28 mouse cellular contexts compared by ENCODE assay signal in genomic region chr14:56186521-56186920, GRCm38 (mm10). TPM values are rescaled to one million over a fixed set of nuclear protein-coding genes. Genes with fewer than 3 reads are reported as not detected.
"Had no signal": no experiment of that assay in that cellular context is flagged by ENCODE, and none has a peak within 500 bp of the region (broad histone marks: within the 10 kb centered on the region; RNA-seq: fewer than 3 reads in every experiment).

No protein-coding gene starts in this region.

- H3K9ac ChIP-seq: heart, embryonic 12.5 days; hindbrain, embryonic 13.5 days; hindbrain, embryonic 15.5 days; limb, embryonic 13.5 days; limb, embryonic 15.5 days; liver, embryonic 14.5 days had no signal

- H3K4me2 ChIP-seq: heart, embryonic 12.5 days; hindbrain, embryonic 13.5 days; hindbrain, embryonic 15.5 days; limb, embryonic 13.5 days; limb, embryonic 15.5 days had no signal

- H3K9me3 ChIP-seq: heart, embryonic 12.5 days; hindbrain, embryonic 13.5 days; hindbrain, embryonic 15.5 days; limb, embryonic 13.5 days; limb, embryonic 15.5 days had no signal

- H3K36me3 ChIP-seq: heart, embryonic 12.5 days; hindbrain, embryonic 13.5 days; hindbrain, embryonic 15.5 days; limb, embryonic 13.5 days; limb, embryonic 15.5 days had no signal

- H3K27me3 ChIP-seq: heart, embryonic 12.5 days; hindbrain, embryonic 13.5 days; hindbrain, embryonic 15.5 days; limb, embryonic 13.5 days; limb, embryonic 15.5 days had no signal

- ATAC-seq: hindbrain, postnatal 0 days; intestine, postnatal 0 days had no signal

- H3K27ac ChIP-seq: hindbrain, embryonic 13.5 days; hindbrain, embryonic 15.5 days; hindbrain, postnatal 0 days; layer of hippocampus, adult 2 months; left cerebral cortex, adult 2 months; limb, embryonic 13.5 days; limb, embryonic 15.5 days; liver, embryonic 14.5 days had no signal

- H3K4me3 ChIP-seq: heart, embryonic 12.5 days; hindbrain, embryonic 13.5 days; hindbrain, embryonic 15.5 days; layer of hippocampus, adult 2 months; left cerebral cortex, adult 2 months; limb, embryonic 13.5 days; limb, embryonic 15.5 days had no signal

- H3K4me1 ChIP-seq: heart, embryonic 12.5 days; hindbrain, embryonic 13.5 days; hindbrain, embryonic 15.5 days; limb, embryonic 13.5 days; limb, embryonic 15.5 days had no signal

- DNase-seq: gastrocnemius, postnatal 14 days; gastrocnemius, postnatal 36 days; heart, adult 18-20 months; heart, postnatal 10 days; kidney, adult 18-20 months; kidney, adult 8-10 months; kidney, postnatal 10 days; kidney, postnatal 25 days had no signal

RNA-seq across cellular contexts. Expression of gene Gzmn, which starts 12.1 kb away (rescaled TPM):
- polyA plus RNA-seq: gonadal fat pad, adult 2 months; heart, embryonic 12.5 days; heart, embryonic 14.5 days; heart, embryonic 16.5 days; hindbrain, embryonic 11.5 days; hindbrain, embryonic 13.5 days; hindbrain, embryonic 15.5 days; hindbrain, postnatal 0 days; intestine, embryonic 14.5 days; intestine, postnatal 0 days; kidney, embryonic 14.5 days; kidney, embryonic 16.5 days; limb, embryonic 11.5 days; limb, embryonic 13.5 days; limb, embryonic 15.5 days; liver, adult 2 months; liver, embryonic 14.5 days; liver, embryonic 16.5 days had no signal

RNA-seq across cellular contexts. Expression of gene Gzmf, which starts 24.7 kb away (rescaled TPM):
- polyA plus RNA-seq: gonadal fat pad, adult 2 months; heart, embryonic 12.5 days; heart, embryonic 14.5 days; heart, embryonic 16.5 days; hindbrain, embryonic 11.5 days; hindbrain, embryonic 13.5 days; hindbrain, embryonic 15.5 days; hindbrain, postnatal 0 days; intestine, embryonic 14.5 days; intestine, postnatal 0 days; kidney, embryonic 14.5 days; kidney, embryonic 16.5 days; limb, embryonic 11.5 days; limb, embryonic 13.5 days; limb, embryonic 15.5 days; liver, adult 2 months; liver, embryonic 14.5 days; liver, embryonic 16.5 days had no signal

RNA-seq across cellular contexts. Expression of gene Gzmg, which starts 27.1 kb away (rescaled TPM):
- polyA plus RNA-seq: gonadal fat pad, adult 2 months; heart, embryonic 12.5 days; heart, embryonic 14.5 days; heart, embryonic 16.5 days; hindbrain, embryonic 11.5 days; hindbrain, embryonic 13.5 days; hindbrain, embryonic 15.5 days; hindbrain, postnatal 0 days; intestine, embryonic 14.5 days; intestine, postnatal 0 days; kidney, embryonic 14.5 days; kidney, embryonic 16.5 days; limb, embryonic 11.5 days; limb, embryonic 13.5 days; limb, embryonic 15.5 days; liver, adult 2 months; liver, embryonic 14.5 days; liver, embryonic 16.5 days had no signal

RNA-seq across cellular contexts. Expression of gene Gzmc, which starts 47.9 kb away (rescaled TPM):
- polyA plus RNA-seq: gonadal fat pad, adult 2 months; heart, embryonic 12.5 days; heart, embryonic 14.5 days; hindbrain, embryonic 11.5 days; hindbrain, embryonic 13.5 days; hindbrain, embryonic 15.5 days; intestine, embryonic 14.5 days; intestine, postnatal 0 days; kidney, embryonic 14.5 days; kidney, embryonic 16.5 days; limb, embryonic 11.5 days; limb, embryonic 13.5 days; liver, adult 2 months; liver, embryonic 14.5 days; liver, embryonic 16.5 days had no signal

RNA-seq across cellular contexts. Expression of gene Gzmd, which starts 54.1 kb away (rescaled TPM):
- polyA plus RNA-seq: gonadal fat pad, adult 2 months; heart, embryonic 12.5 days; heart, embryonic 14.5 days; heart, embryonic 16.5 days; hindbrain, embryonic 11.5 days; hindbrain, embryonic 13.5 days; hindbrain, embryonic 15.5 days; hindbrain, postnatal 0 days; intestine, embryonic 14.5 days; intestine, postnatal 0 days; kidney, embryonic 14.5 days; kidney, embryonic 16.5 days; limb, embryonic 11.5 days; limb, embryonic 13.5 days; limb, embryonic 15.5 days; liver, adult 2 months; liver, embryonic 14.5 days; liver, embryonic 16.5 days had no signal
